In genomic region chr19:4231253-4232185, GRCm38 (mm10) we compare ENCODE assay signal across 8 mouse cellular contexts. TPM values are rescaled to one million over a fixed set of nuclear protein-coding genes. Genes with fewer than 3 reads are reported as not detected.
DNase-seq lines count a peak whose midpoint lies in the region; ATAC-seq lines count a peak whose summit lies in the region.

Pold4 (plus strand) TSS chr19:4231899.

- peak within 1 kb of the TSS; percentile 86 for H3K27ac ChIP-seq in hindbrain, embryonic 10.5 days

- H3K4me3 ChIP-seq in hindbrain, embryonic 10.5 days = peak within 1 kb of the TSS; percentile 77

- peak; percentile 86 for ATAC-seq in frontal cortex, adult (ENCODE audit: low TSS enrichment)

- peaks cover 33% of the 10 kb centered on the region for H3K27me3 ChIP-seq in hindbrain, embryonic 10.5 days (ENCODE audit: insufficient read depth, poor library complexity, severe bottlenecking)

- WGBS in hindbrain, embryonic 10.5 days = 11% methylated on average over 26 of the region's 26 CpGs

- H3K9me3 ChIP-seq in hindbrain, embryonic 10.5 days = no peaks in the 10 kb centered on the region

- no peaks in the 10 kb centered on the region for H3K36me3 ChIP-seq in hindbrain, embryonic 10.5 days

- H3K4me1 ChIP-seq in hindbrain, embryonic 10.5 days (replicated peaks) = peaks cover 21% of the 10 kb centered on the region

- DNase-seq in MN1 (ENCODE audit: low spot score) = peak; percentile 90
- DNase-seq in cerebellum, adult 9-10 months = peak; percentile 99
- DNase-seq in hindbrain, embryonic 10.5 days (ENCODE audit: low spot score) = peak; percentile 92
- peak; percentile 95 to 96 for DNase-seq in layer of hippocampus, postnatal 10 days (ENCODE audit: low spot score in 2 of 2)
- peak; percentile 99 for DNase-seq in lung, postnatal 10 days
- DNase-seq in ovary, postnatal 36 days (ENCODE audit: low spot score) = peak; percentile 93
- peak; percentile 96 for DNase-seq in thymus, postnatal 25 days

RNA-seq across cellular contexts. Expression of gene Pold4, which starts in this region (rescaled TPM):
- polyA plus RNA-seq in hindbrain, embryonic 10.5 days (2016; fragmentation: Nextera tagmentation; extraction: Ambion mirVana) = 17.5 and 19.7 TPM in 2 replicates
- total RNA-seq in layer of hippocampus, postnatal 10 days (2021) = 10 to 100 TPM; 14.4 to 15.8 TPM

Comparison
In these comparisons a context has a peak if more than half of its experiments do, and no peak if none do; other contexts are left out.
1. Peak in every context shown above with its lines: DNase-seq, ATAC-seq, H3K4me3 ChIP-seq and H3K27ac ChIP-seq.